Mouse (Mus musculus): ENCODE measurements at regions not wholly inside any gene's neighbourhood (a gene's known extent, or its start where the extent isn't known, plus 50 kb on each side); places are given as distances from the start of the nearest gene placed in this dataset.
A peak's percentile ranks its signal among the peaks of the same experiment; 100 is the strongest.

- DNase-seq: no peak
These were observed 525.0 kb upstream of the Grm7 start for GRCm38 (mm10) chr6:110120406-110120805.

- no peak for DNase-seq
These were observed 513.1 kb upstream of the Grm7 start for GRCm38 (mm10) chr6:110132271-110132670.

- DNase-seq: no peak
These were observed 511.8 kb upstream of the Grm7 start for GRCm38 (mm10) chr6:110133587-110133986.

DNA sequence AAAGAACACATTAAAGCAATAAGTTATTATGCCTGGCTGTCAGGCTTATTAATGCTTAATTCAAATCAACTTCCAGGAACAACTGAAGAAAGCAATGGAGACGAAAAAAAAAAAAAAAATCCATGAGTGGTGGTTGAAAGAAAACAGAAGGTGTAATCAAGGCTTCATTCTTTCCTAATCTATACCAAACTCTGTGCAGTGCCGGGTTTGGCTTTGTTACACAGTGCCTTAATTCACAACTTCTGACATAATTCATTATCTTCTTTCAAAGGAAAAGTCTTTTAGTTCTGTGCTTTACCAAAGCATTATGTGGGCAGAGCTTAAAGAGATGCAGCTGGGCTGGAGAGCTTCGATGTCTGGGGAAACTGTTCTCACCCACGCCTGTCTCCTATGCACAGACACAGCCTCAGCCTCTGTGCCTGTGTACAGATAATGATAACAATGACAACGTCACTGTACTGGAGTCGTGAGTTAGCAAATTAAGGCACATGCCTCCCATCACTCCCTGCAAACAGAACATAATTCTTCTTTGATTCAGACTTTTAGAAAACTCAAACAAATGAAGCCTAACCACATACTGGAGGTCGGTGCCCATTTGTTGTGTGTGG is 508.2 kb upstream of the Grm7 start:
- no peak for DNase-seq

DNA sequence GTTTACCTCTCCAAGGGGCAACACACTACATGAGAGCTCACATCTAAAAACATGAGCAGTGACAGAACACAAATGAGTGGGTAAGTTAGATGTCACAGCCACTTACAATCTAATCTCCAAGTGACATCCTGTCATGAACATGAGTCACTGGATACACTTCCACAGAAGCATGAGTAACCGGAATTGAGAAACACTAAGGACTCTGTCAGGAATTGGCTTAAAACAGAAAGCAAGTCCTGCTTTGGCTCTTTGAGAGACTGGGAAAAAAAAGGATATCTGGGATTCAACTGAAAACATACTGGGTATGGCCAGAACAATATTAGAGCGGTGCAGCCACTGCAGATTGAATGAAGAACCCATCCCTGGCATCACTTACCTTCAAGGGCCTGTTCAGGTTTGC is 506.0 kb upstream of the Grm7 start:
- DNase-seq: peak; percentile 87

GRCm38 (mm10) chr6:110168539-110168938 is 476.8 kb upstream of the Grm7 start:
- DNase-seq: no peak

GRCm38 (mm10) chr6:110205973-110206372 is 439.4 kb upstream of the Grm7 start:
- no peak for DNase-seq

DNA sequence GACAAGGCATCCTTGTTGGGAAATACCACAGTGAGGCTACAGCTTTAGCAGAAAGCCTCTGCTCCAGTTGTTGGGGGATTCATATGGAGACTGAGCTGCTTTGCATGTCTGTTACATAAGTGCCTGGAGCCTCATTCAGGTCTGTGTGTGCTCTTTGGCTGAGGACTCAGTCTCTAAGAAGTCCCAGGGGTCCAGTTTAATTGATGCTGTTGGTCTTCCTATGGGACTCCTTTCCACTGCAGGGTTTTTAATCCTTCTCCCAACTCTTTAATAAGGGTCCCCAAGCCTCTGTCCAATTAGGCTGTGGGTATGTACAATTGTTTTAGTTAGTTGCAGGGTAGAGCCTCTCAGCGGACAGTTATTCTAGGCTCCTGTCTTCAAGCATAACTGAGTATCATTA is 436.6 kb upstream of the Grm7 start:
- no peak for DNase-seq

GRCm38 (mm10) chr6:110247490-110247889 is 397.9 kb upstream of the Grm7 start:
- no peak for DNase-seq

DNA sequence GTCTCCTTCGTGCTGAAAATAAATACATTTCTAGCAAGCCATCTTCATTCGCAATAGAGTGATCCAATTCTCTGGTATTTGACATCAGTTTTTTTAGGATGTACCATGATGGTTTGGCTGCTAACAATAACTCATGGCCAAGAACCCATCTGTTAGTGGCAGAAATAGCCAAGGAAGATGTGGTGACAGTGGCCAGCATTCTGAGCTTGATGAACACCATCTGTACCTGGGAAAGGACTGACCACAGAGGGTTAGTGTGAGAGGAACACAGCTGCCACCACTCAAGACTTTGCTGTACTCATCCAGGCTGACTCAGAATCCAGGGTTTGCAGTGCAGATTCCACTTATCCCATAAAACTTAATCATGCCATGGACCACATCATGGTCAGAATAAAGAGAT is 348.8 kb upstream of the Grm7 start:
- DNase-seq: no peak
